8 mouse cellular contexts compared by ENCODE assay signal in genomic region chr10:88379013-88379885, GRCm38 (mm10). TPM values are rescaled to one million over a fixed set of nuclear protein-coding genes. Genes with fewer than 3 reads are reported as not detected.
DNase-seq lines count a peak whose midpoint lies in the region; ATAC-seq and TF ChIP-seq lines count a peak whose summit lies in the region.

Gene Dram1, minus strand, starts transcription at chr10:88379080.
Gene Gnptab, plus strand, starts transcription at chr10:88379132.

- H3K27me3 ChIP-seq in heart, embryonic 11.5 days (ENCODE audit: control insufficient read depth, insufficient read depth, low read length), result peaks cover 3% of the 10 kb centered on the region; the same call in 1 of the 2 replicates
- no peaks in the 10 kb centered on the region for H3K27me3 ChIP-seq in kidney, embryonic 16.5 days (ENCODE audit: insufficient read depth, low read length)

- peak; percentile 79 for ATAC-seq in heart, embryonic 11.5 days (replicated peaks; ENCODE audit: insufficient number of reproducible peaks, low FRiP score, low TSS enrichment)
- peak; percentile 91 for ATAC-seq in kidney, embryonic 16.5 days (ENCODE audit: low FRiP score, low TSS enrichment)

- peak within 1 kb of the TSS; percentile 50 for H3K27ac ChIP-seq in bone marrow macrophage, adult 2 months (ENCODE audit: insufficient read depth, low read depth, low read length)
- no peak within 1 kb of the TSS for H3K27ac ChIP-seq in embryonic fibroblast, embryonic 13.5 days (ENCODE audit: insufficient read depth, low read length)
- peak within 1 kb of the TSS; percentile 41; the same call in 1 of the 2 replicates for H3K27ac ChIP-seq in heart, embryonic 11.5 days (ENCODE audit: low read depth, low read length)
- H3K27ac ChIP-seq in kidney, embryonic 16.5 days (ENCODE audit: low read length), result peak within 1 kb of the TSS; percentile 48

- peak within 1 kb of the TSS; percentile 73 for H3K4me3 ChIP-seq in bone marrow macrophage, adult 2 months (ENCODE audit: insufficient read depth, low read length)
- peak within 1 kb of the TSS; percentile 58 for H3K4me3 ChIP-seq in embryonic fibroblast, embryonic 13.5 days (ENCODE audit: insufficient read depth, low read length)
- peak within 1 kb of the TSS; percentile 80 for H3K4me3 ChIP-seq in heart, embryonic 11.5 days (ENCODE audit: low read depth, low read length)
- H3K4me3 ChIP-seq in kidney, embryonic 16.5 days (ENCODE audit: low read length), result peak within 1 kb of the TSS; percentile 68

- peak within 1 kb of the TSS; percentile 99 for H3K4me2 ChIP-seq in heart, embryonic 11.5 days
- peak within 1 kb of the TSS; percentile 80 for H3K4me2 ChIP-seq in kidney, embryonic 16.5 days (replicated peaks; ENCODE audit: low read depth, low read length)

- H3K9ac ChIP-seq in heart, embryonic 11.5 days (ENCODE audit: low read depth, low read length), result peak within 1 kb of the TSS; percentile 81
- peak within 1 kb of the TSS; percentile 70 for H3K9ac ChIP-seq in kidney, embryonic 16.5 days (replicated peaks; ENCODE audit: low read length)

- no peaks in the 10 kb centered on the region for H3K36me3 ChIP-seq in heart, embryonic 11.5 days (ENCODE audit: control insufficient read depth, insufficient read depth, low read length)
- no peaks in the 10 kb centered on the region for H3K36me3 ChIP-seq in kidney, embryonic 16.5 days (ENCODE audit: insufficient read depth, low read length)

- TF ChIP-seq POLR2A in bone marrow macrophage, adult 2 months (IDR thresholded peaks at IDR 0.05; ENCODE audit: borderline replicate concordance, low read depth, low read length), result no peak
- TF ChIP-seq POLR2A in embryonic fibroblast, embryonic 13.5 days (IDR thresholded peaks at IDR 0.05; ENCODE audit: low read depth, low read length), result peak; percentile 54

- peaks cover 35% of the 10 kb centered on the region for H3K4me1 ChIP-seq in bone marrow macrophage, adult 2 months (ENCODE audit: control insufficient read depth, insufficient read depth, low read length)
- H3K4me1 ChIP-seq in embryonic fibroblast, embryonic 13.5 days (ENCODE audit: control insufficient read depth, insufficient read depth, low read length), result no peaks in the 10 kb centered on the region
- H3K4me1 ChIP-seq in heart, embryonic 11.5 days (ENCODE audit: control insufficient read depth, insufficient read depth, low read length), result peaks cover 5% of the 10 kb centered on the region
- peaks cover 26% of the 10 kb centered on the region for H3K4me1 ChIP-seq in kidney, embryonic 16.5 days (ENCODE audit: insufficient read depth, low read length)

- peak; percentile 92 for DNase-seq in A20 (ENCODE audit: low read depth, low spot score)
- DNase-seq in liver, result peak; percentile 85
- DNase-seq in monocyte, adult 2 months (ENCODE audit: low read depth in 1 of 2, low spot score in 2 of 2), result peak; percentile 58 to 83
- DNase-seq in spleen, postnatal 14 days (ENCODE audit: low spot score in 2 of 2), result peak; percentile 80 to 89

- TF ChIP-seq CTCF in bone marrow macrophage, adult 2 months (IDR thresholded peaks at IDR 0.05; ENCODE audit: low read depth, low read length), result peak; percentile 21; the same call in 1 of the 2 replicates
- TF ChIP-seq CTCF in embryonic fibroblast, embryonic 13.5 days (IDR thresholded peaks at IDR 0.05; ENCODE audit: borderline replicate concordance, insufficient read depth, low read length), result peak; percentile 81

- WGBS in heart, embryonic 11.5 days (ENCODE audit: insufficient replicate concordance), result under 1% methylated on average over 75 of the region's 87 CpGs
- WGBS in kidney, embryonic 16.5 days, result under 1% methylated on average over 78 of the region's 87 CpGs

- H3K9me3 ChIP-seq in heart, embryonic 11.5 days (replicated peaks; ENCODE audit: control insufficient read depth, low read length), result no peaks in the 10 kb centered on the region
- no peaks in the 10 kb centered on the region for H3K9me3 ChIP-seq in kidney, embryonic 16.5 days (ENCODE audit: low read length)

RNA-seq across cellular contexts. Expression of gene Dram1, which starts in this region (rescaled TPM):
- polyA plus RNA-seq in bone marrow macrophage, adult 2 months (2012; ENCODE audit: insufficient read depth, insufficient read length, missing spikeins), result 76.0 and 77.0 TPM in 2 replicates
- polyA plus RNA-seq in embryonic fibroblast, embryonic 13.5 days (2011; ENCODE audit: insufficient read length, low read depth, missing spikeins), result 18.5 and 20.6 TPM in 2 replicates
- polyA plus RNA-seq in heart, embryonic 11.5 days (2014; fragmentation: Nextera tagmentation; extraction: Ambion mirVana), result 0.39 and 1.1 TPM in 2 replicates
- polyA plus RNA-seq in kidney, embryonic 16.5 days (2015; fragmentation: Nextera tagmentation; extraction: Ambion mirVana), result 1.9 and 5.3 TPM in 2 replicates

RNA-seq across cellular contexts. Expression of gene Gnptab, which starts in this region (rescaled TPM):
- 22.9 and 26.8 TPM in 2 replicates for polyA plus RNA-seq in bone marrow macrophage, adult 2 months (2012; ENCODE audit: insufficient read depth, insufficient read length, missing spikeins)
- polyA plus RNA-seq in embryonic fibroblast, embryonic 13.5 days (2011; ENCODE audit: insufficient read length, low read depth, missing spikeins), result 28.7 and 41.1 TPM in 2 replicates
- polyA plus RNA-seq in heart, embryonic 11.5 days (2014; fragmentation: Nextera tagmentation; extraction: Ambion mirVana), result 8.3 and 8.9 TPM in 2 replicates
- polyA plus RNA-seq in kidney, embryonic 16.5 days (2015; fragmentation: Nextera tagmentation; extraction: Ambion mirVana), result 12.8 and 13.5 TPM in 2 replicates
